Mouse (Mus musculus) limb, embryonic 15.5 days (tissue): Measurements from ENCODE around the gene Naa80. TPM values are rescaled to one million over a fixed set of nuclear protein-coding genes. Genes with fewer than 3 reads are reported as not detected.

Source experiments
- ATAC-seq: fragments of 200-750 bp; cut with Nextera tagmentation; 2 replicates; pipeline ENCODE4 v1.8.0; 2017; ENCODE audit warnings: low read depth, moderate TSS enrichment; ENCODE audit not compliant: insufficient number of reproducible peaks, low FRiP score, low TSS enrichment
- H3K27ac ChIP-seq: fragments of 300-500 bp; sonication (generic); 2 replicates; pipeline ENCODE4 v1.5.1; 2015; ENCODE audit warnings: moderate library complexity, mild to moderate bottlenecking, inconsistent platforms
- H3K27me3 ChIP-seq: fragments of 300-500 bp; sonication (generic); 2 replicates; pipeline ENCODE4 v1.6.1; 2015; ENCODE audit warnings: inconsistent platforms
- H3K36me3 ChIP-seq: fragments of 300-500 bp; sonication (generic); 2 replicates; pipeline ENCODE4 v1.6.1; 2015; ENCODE audit warnings: inconsistent platforms
- H3K4me1 ChIP-seq: fragments of 300-500 bp; sonication (generic); 2 replicates; pipeline ENCODE4 v1.6.1; 2015; ENCODE audit warnings: inconsistent platforms
- H3K4me2 ChIP-seq: fragments of 300-500 bp; sonication (generic); 2 replicates; pipeline ENCODE4 v1.6.1; 2015; ENCODE audit warnings: mild to moderate bottlenecking, inconsistent platforms
- H3K4me3 ChIP-seq: fragments of 300-500 bp; sonication (generic); 2 replicates; pipeline ENCODE4 v1.5.1; 2015; ENCODE audit warnings: mild to moderate bottlenecking, inconsistent platforms
- H3K9ac ChIP-seq: fragments of 300-500 bp; sonication (generic); 2 replicates; pipeline ENCODE4 v1.6.1; 2015; ENCODE audit warnings: inconsistent platforms
- H3K9me3 ChIP-seq: fragments of 300-500 bp; sonication (generic); 2 replicates; pipeline ENCODE4 v1.6.1; 2016; ENCODE audit warnings: inconsistent platforms
- WGBS: fragments of 180-500 bp; shearing (Covaris S2); methylation state at CpG from one replicate; pipeline ENCODE4 v1.1.7; 2015; 5-methylcytosine and 5-hydroxymethylcytosine counted together
- polyA plus RNA-seq: library from polyadenylated mRNA; unstranded; fragments of >200 nt; fragmentation: Nextera tagmentation; extraction: Ambion mirVana; gene quantifications from 2 replicates; pipeline ENCODE4 v1.2.1, GENCODE M21; 2015

Naa80 gene
- polyA plus RNA-seq, 1 experiment from 2014 or later = 17.6 TPM

- Histone ChIP-seq H3K4me2 (peak overlapping the region; percentile 14; the same call in 1 of the 2 replicates), H3K4me3 (no peak overlapping the region; the same call in 1 of the 2 replicates), H3K36me3 (no peaks in the 10 kb centered on the region), H3K4me1 (peaks cover 78% of the 10 kb centered on the region), H3K9ac (no peak overlapping the region), H3K27me3 (no peaks in the 10 kb centered on the region), H3K27ac (peak overlapping the region; percentile 57), H3K9me3 (no peaks in the 10 kb centered on the region)
- ATAC-seq = no peak
- 37% methylated on average over 23 of the region's 23 CpGs for WGBS
These were observed 26.5 kb downstream of the Naa80 start for GRCm38 (mm10) chr9:107605041-107605661.

- Histone ChIP-seq H3K4me3 (peak overlapping the region; percentile 31), H3K27me3 (no peaks in the 10 kb centered on the region), H3K4me2 (peak overlapping the region; percentile 37), H3K9ac (no peak overlapping the region), H3K9me3 (no peaks in the 10 kb centered on the region), H3K36me3 (no peaks in the 10 kb centered on the region), H3K27ac (peak overlapping the region; percentile 69), H3K4me1 (peaks cover 87% of the 10 kb centered on the region)
- no peak; the same call in 1 of the 2 replicates for ATAC-seq
- WGBS = 7% methylated on average over 9 of the region's 9 CpGs
These were observed 27.9 kb downstream of the Naa80 start for GRCm38 (mm10) chr9:107606591-107606990.

- Histone ChIP-seq H3K27me3 (no peaks in the 10 kb centered on the region), H3K4me3 (peak overlapping the region; percentile 31), H3K9ac (no peak overlapping the region), H3K27ac (peak overlapping the region; percentile 69), H3K9me3 (no peaks in the 10 kb centered on the region), H3K4me1 (peaks cover 89% of the 10 kb centered on the region), H3K36me3 (no peaks in the 10 kb centered on the region), H3K4me2 (peak overlapping the region; percentile 37)
- ATAC-seq = no peak
- WGBS = 80% methylated on average over 2 of the region's 2 CpGs
These were observed 28.3 kb downstream of the Naa80 start for GRCm38 (mm10) chr9:107607036-107607435.

- no peak overlapping the region for H3K9ac ChIP-seq
- ATAC-seq = no peak
These were observed 29.1 kb downstream of the Naa80 start for GRCm38 (mm10) chr9:107607653-107608245.

GRCm38 (mm10) chr9:107608741-107609432 is 30.2 kb downstream of the Naa80 start, which contains the start of gene Sema3b:
Gene Sema3b, minus strand, starts transcription at chr9:107609229.
- 0 out of 2 replicates have a peak, but pooled peaks have one; percentile 8 for ATAC-seq
- Histone ChIP-seq H3K9me3 (no peaks in the 10 kb centered on the region), H3K4me2 (peak within 1 kb of the TSS; percentile 37), H3K4me3 (no peak within 1 kb of the TSS), H3K4me1 (peaks cover 88% of the 10 kb centered on the region), H3K36me3 (peaks cover 4% of the 10 kb centered on the region), H3K27me3 (no peaks in the 10 kb centered on the region), H3K27ac (peak within 1 kb of the TSS; percentile 54), H3K9ac (no peak within 1 kb of the TSS)
- WGBS = 34% methylated on average over 12 of the region's 12 CpGs

More at GRCm38 (mm10) chr9:107607653-107608245, 29.1 kb downstream of the Naa80 start:
- H3K4me2 ChIP-seq = peak overlapping the region; percentile 37; the same call in 1 of the 2 replicates
- no peak overlapping the region for H3K4me3 ChIP-seq
- peaks cover 90% of the 10 kb centered on the region for H3K4me1 ChIP-seq
- H3K27ac ChIP-seq = peak overlapping the region; percentile 54
- WGBS = 55% methylated on average over 9 of the region's 9 CpGs
- no peaks in the 10 kb centered on the region for H3K36me3 ChIP-seq
- H3K9me3 ChIP-seq = no peaks in the 10 kb centered on the region
- H3K27me3 ChIP-seq = no peaks in the 10 kb centered on the region

GRCm38 (mm10) chr9:107609433-107609830 is 30.7 kb downstream of the Naa80 start:
- Histone ChIP-seq H3K4me2 (peak overlapping the region; percentile 37; the same call in 1 of the 2 replicates), H3K27me3 (no peaks in the 10 kb centered on the region), H3K9ac (no peak overlapping the region), H3K36me3 (peaks cover 10% of the 10 kb centered on the region), H3K9me3 (no peaks in the 10 kb centered on the region), H3K4me3 (no peak overlapping the region), H3K27ac (peak overlapping the region; percentile 54), H3K4me1 (peaks cover 83% of the 10 kb centered on the region)
- ATAC-seq = no peak
- WGBS = 59% methylated on average over 4 of the region's 4 CpGs

GRCm38 (mm10) chr9:107611456-107612190 is 32.9 kb downstream of the Naa80 start:
- Histone ChIP-seq H3K36me3 (peaks cover 32% of the 10 kb centered on the region), H3K4me3 (no peak overlapping the region), H3K4me2 (peak overlapping the region; percentile 60), H3K9ac (0 out of 2 replicates have a peak overlapping the region, but pooled peaks have one; percentile 24), H3K9me3 (no peaks in the 10 kb centered on the region), H3K27me3 (no peaks in the 10 kb centered on the region), H3K27ac (peak overlapping the region; percentile 94), H3K4me1 (peaks cover 66% of the 10 kb centered on the region)
- ATAC-seq = no peak
- 60% methylated on average over 6 of the region's 6 CpGs for WGBS

GRCm38 (mm10) chr9:107612191-107612944 is 33.7 kb downstream of the Naa80 start:
- Histone ChIP-seq H3K4me3 (peak overlapping the region; percentile 37), H3K4me2 (peak overlapping the region; percentile 60), H3K4me1 (peaks cover 59% of the 10 kb centered on the region), H3K9ac (0 out of 2 replicates have a peak overlapping the region, but pooled peaks have one; percentile 24), H3K36me3 (peaks cover 37% of the 10 kb centered on the region), H3K9me3 (no peaks in the 10 kb centered on the region), H3K27me3 (no peaks in the 10 kb centered on the region), H3K27ac (peak overlapping the region; percentile 94)
- ATAC-seq = peak; percentile 90
- WGBS = 5% methylated on average over 42 of the region's 48 CpGs

- H3K4me1 ChIP-seq = peaks cover 54% of the 10 kb centered on the region
- no peak for ATAC-seq
- 0 out of 2 replicates have a peak overlapping the region, but pooled peaks have one; percentile 14 for H3K9ac ChIP-seq
- H3K4me2 ChIP-seq = peak overlapping the region; percentile 60
- H3K27me3 ChIP-seq = no peaks in the 10 kb centered on the region
- 9% methylated on average over 12 of the region's 12 CpGs for WGBS
- peak overlapping the region; percentile 37 for H3K4me3 ChIP-seq
- H3K27ac ChIP-seq = peak overlapping the region; percentile 94
- H3K9me3 ChIP-seq = no peaks in the 10 kb centered on the region
- peaks cover 42% of the 10 kb centered on the region for H3K36me3 ChIP-seq
These were observed 34.4 kb downstream of the Naa80 start for GRCm38 (mm10) chr9:107612945-107613569.

GRCm38 (mm10) chr9:107615035-107615434 is 36.3 kb downstream of the Naa80 start:
- H3K27ac ChIP-seq = no peak overlapping the region; the same call in 1 of the 2 replicates

More at GRCm38 (mm10) chr9:107615035-107615434, 36.3 kb downstream of the Naa80 start:
- peaks cover 62% of the 10 kb centered on the region for H3K36me3 ChIP-seq
- H3K9ac ChIP-seq = no peak overlapping the region
- H3K4me3 ChIP-seq = no peak overlapping the region
- H3K4me2 ChIP-seq = no peak overlapping the region
- H3K9me3 ChIP-seq = no peaks in the 10 kb centered on the region
- no peaks in the 10 kb centered on the region for H3K27me3 ChIP-seq
- peaks cover 46% of the 10 kb centered on the region for H3K4me1 ChIP-seq
- WGBS = 90% methylated on average over 4 of the region's 4 CpGs
- ATAC-seq = no peak
